Mouse (Mus musculus) MEL (cell line): ENCODE data around the gene Tph1. TPM values are rescaled to one million over a fixed set of nuclear protein-coding genes. Genes with fewer than 3 reads are reported as not detected.

Experiments used
- DNase-seq: peaks from one replicate; pipeline ENCODE4 v3.0.0; 2011; ENCODE audit warnings: low read depth, low spot score
- H3K27ac ChIP-seq: 2 replicates; pipeline ENCODE4 v1.5.1; 2012; ENCODE audit warnings: low read depth, mild to moderate bottlenecking, control low read depth, low read length, moderate library complexity; ENCODE audit not compliant: control insufficient read depth
- H3K27me3 ChIP-seq, 2 experiments: fragments of 150-350 bp in 1 of 2; sonication (generic) in 1 of 2; 2 replicates each; pipeline ENCODE4 v1.6.1; 2012; ENCODE audit warnings: low read length in 2 of 2, mild to moderate bottlenecking in 2 of 2, improper control_type of control experiment in 1 of 2, moderate library complexity in 1 of 2; ENCODE audit not compliant: insufficient read depth in 2 of 2, control insufficient read depth in 1 of 2
- H3K36me3 ChIP-seq, 2 experiments: 2 replicates each; pipeline ENCODE4 v1.6.1; 2012 to 2014; ENCODE audit warnings: low read length in 2 of 2, improper control_type of control experiment in 1 of 2, inconsistent platforms in 1 of 2, mild to moderate bottlenecking in 1 of 2; ENCODE audit not compliant: insufficient read depth in 2 of 2, control insufficient read depth in 1 of 2
- H3K4me1 ChIP-seq, 2 experiments: fragments of 150-350 bp in 1 of 2; sonication (generic) in 1 of 2; 2 replicates each; pipeline ENCODE4 v1.6.1; 2012; ENCODE audit warnings: low read length in 2 of 2, improper control_type of control experiment in 1 of 2, mild to moderate bottlenecking in 1 of 2; ENCODE audit not compliant: insufficient read depth in 2 of 2, control insufficient read depth in 1 of 2
- H3K4me3 ChIP-seq, 2 experiments: fragments of 150-350 bp in 1 of 2; sonication (generic) in 1 of 2; 2 replicates each; pipeline ENCODE4 v1.5.1; 2012; ENCODE audit warnings: low read depth in 2 of 2, low read length in 2 of 2, mild to moderate bottlenecking in 2 of 2, moderate library complexity in 2 of 2, control low read depth in 1 of 2, improper control_type of control experiment in 1 of 2; ENCODE audit not compliant: control insufficient read depth in 1 of 2, insufficient read depth in 1 of 2
- H3K79me2 ChIP-seq: 2 replicates; pipeline ENCODE4 v1.6.1; 2012; ENCODE audit warnings: mild to moderate bottlenecking, low read length, moderate library complexity; ENCODE audit not compliant: control insufficient read depth, poor library complexity, insufficient read depth
- H3K9ac ChIP-seq: 2 replicates; pipeline ENCODE4 v1.6.1; 2012; ENCODE audit warnings: low read depth, mild to moderate bottlenecking, control low read depth, low read length, moderate library complexity; ENCODE audit not compliant: control insufficient read depth, poor library complexity, severe bottlenecking
- H3K9me3 ChIP-seq: fragments of 150-350 bp; sonication (generic); replicated peaks from 2 replicates; pipeline ENCODE4 v1.6.1; 2012; ENCODE audit warnings: mild to moderate bottlenecking, low read length, improper control_type of control experiment, moderate library complexity; ENCODE audit not compliant: insufficient read depth
- CHD1 ChIP-seq: IDR thresholded peaks from 2 replicates; pipeline ENCODE4 v1.6.1; 2012; ENCODE audit warnings: low read depth, mild to moderate bottlenecking, inconsistent platforms, low read length, improper control_type of control experiment
- CTCF ChIP-seq, 3 experiments: IDR thresholded peaks in 2 of 3; conservative IDR thresholded peaks in 1 of 3; 2 replicates each; pipeline ENCODE4 v1.5.1; 2011 to 2012; ENCODE audit warnings: low read length in 3 of 3, low read depth in 2 of 3, mild to moderate bottlenecking in 2 of 3, improper control_type of control experiment in 1 of 3, inconsistent platforms in 1 of 3, mixed read lengths in 1 of 3, moderate library complexity in 1 of 3; ENCODE audit not compliant: control insufficient read depth in 1 of 3, insufficient read depth in 1 of 3, poor library complexity in 1 of 3, severe bottlenecking in 1 of 3
- ETS1 ChIP-seq: IDR thresholded peaks from 2 replicates; pipeline ENCODE4 v1.6.1; 2012; ENCODE audit warnings: low read depth, mild to moderate bottlenecking, inconsistent platforms, low read length, improper control_type of control experiment, moderate library complexity
- GABPA ChIP-seq: IDR thresholded peaks from 2 replicates; pipeline ENCODE4 v1.6.1; 2012; ENCODE audit warnings: low read depth, mild to moderate bottlenecking, inconsistent platforms, low read length, improper control_type of control experiment, moderate library complexity
- GATA1 ChIP-seq: IDR thresholded peaks from 2 replicates; pipeline ENCODE4 v1.6.1; 2011; ENCODE audit warnings: low read depth, low read length, improper control_type of control experiment
- HCFC1 ChIP-seq: IDR thresholded peaks from 2 replicates; pipeline ENCODE4 v1.6.1; 2012; ENCODE audit warnings: low read depth, mild to moderate bottlenecking, inconsistent platforms, low read length, improper control_type of control experiment, moderate library complexity
- JUND ChIP-seq: IDR thresholded peaks from 2 replicates; pipeline ENCODE4 v1.6.1; 2011; ENCODE audit warnings: low read depth, mild to moderate bottlenecking, improper control_type of control experiment, low read length
- MAFK ChIP-seq: IDR thresholded peaks from 2 replicates; pipeline ENCODE4 v1.6.1; 2011; ENCODE audit warnings: low read depth, mild to moderate bottlenecking, low read length, improper control_type of control experiment, borderline replicate concordance
- MAX ChIP-seq: IDR thresholded peaks from 2 replicates; pipeline ENCODE4 v1.6.1; 2011; ENCODE audit warnings: low read length, improper control_type of control experiment
- MAZ ChIP-seq: IDR thresholded peaks from 2 replicates; pipeline ENCODE4 v1.6.1; 2012; ENCODE audit warnings: low read depth, mild to moderate bottlenecking, inconsistent platforms, low read length, improper control_type of control experiment
- MEF2A ChIP-seq: IDR thresholded peaks from 2 replicates; pipeline ENCODE4 v1.6.1; 2014; ENCODE audit warnings: low read depth, mild to moderate bottlenecking, inconsistent platforms, low read length, improper control_type of control experiment; ENCODE audit not compliant: poor library complexity, insufficient replicate concordance, severe bottlenecking; ENCODE audit errors: extremely low read depth
- MXI1 ChIP-seq: IDR thresholded peaks from 2 replicates; pipeline ENCODE4 v1.6.1; 2011; ENCODE audit warnings: mild to moderate bottlenecking, low read depth, low read length, improper control_type of control experiment
- MYB ChIP-seq: IDR thresholded peaks from 2 replicates; pipeline ENCODE4 v1.6.1; 2011; ENCODE audit warnings: mild to moderate bottlenecking, low read depth, low read length, improper control_type of control experiment
- MYC ChIP-seq: IDR thresholded peaks from 2 replicates; pipeline ENCODE4 v1.6.1; 2011; ENCODE audit warnings: low read depth, mild to moderate bottlenecking, low read length, improper control_type of control experiment, moderate library complexity
- NELFE ChIP-seq: IDR thresholded peaks from 2 replicates; pipeline ENCODE4 v1.6.1; 2011; ENCODE audit warnings: low read depth, low read length, improper control_type of control experiment
- POLR2A ChIP-seq, 2 experiments: IDR thresholded peaks; 2 replicates each; pipeline ENCODE4 v1.6.1; 2011 to 2012; ENCODE audit warnings: low read length in 2 of 2, mild to moderate bottlenecking in 2 of 2, control low read depth in 1 of 2, improper control_type of control experiment in 1 of 2, low read depth in 1 of 2, moderate library complexity in 1 of 2; ENCODE audit not compliant: control insufficient read depth in 1 of 2, insufficient read depth in 1 of 2, poor library complexity in 1 of 2
- POLR2AphosphoS2 ChIP-seq: IDR thresholded peaks from 2 replicates; pipeline ENCODE4 v1.6.1; 2011; ENCODE audit warnings: low read length, improper control_type of control experiment
- RAD21 ChIP-seq: IDR thresholded peaks from 2 replicates; pipeline ENCODE4 v1.6.1; 2011; ENCODE audit warnings: mild to moderate bottlenecking, low read depth, low read length, improper control_type of control experiment
- RCOR1 ChIP-seq: IDR thresholded peaks from 2 replicates; pipeline ENCODE4 v1.6.1; 2012; ENCODE audit warnings: low read depth, mild to moderate bottlenecking, inconsistent platforms, low read length, improper control_type of control experiment
- SIN3A ChIP-seq: IDR thresholded peaks from 2 replicates; pipeline ENCODE4 v1.6.1; 2012; ENCODE audit warnings: low read length, improper control_type of control experiment, inconsistent platforms
- SMC3 ChIP-seq: IDR thresholded peaks from 2 replicates; pipeline ENCODE4 v1.6.1; 2011; ENCODE audit warnings: low read depth, low read length, improper control_type of control experiment
- USF1 ChIP-seq: IDR thresholded peaks from 2 replicates; pipeline ENCODE4 v1.6.1; 2014; ENCODE audit warnings: low read depth, mild to moderate bottlenecking, inconsistent platforms, low read length, improper control_type of control experiment, moderate library complexity
- USF2 ChIP-seq, 2 experiments: IDR thresholded peaks; 2 replicates each; pipeline ENCODE4 v1.6.1; 2011 to 2012; ENCODE audit warnings: improper control_type of control experiment in 2 of 2, low read length in 2 of 2, borderline replicate concordance in 1 of 2, inconsistent platforms in 1 of 2, low read depth in 1 of 2, mild to moderate bottlenecking in 1 of 2; ENCODE audit not compliant: insufficient read depth in 1 of 2
- ZC3H11A ChIP-seq: IDR thresholded peaks from 2 replicates; pipeline ENCODE4 v1.6.1; 2012; ENCODE audit warnings: low read depth, mild to moderate bottlenecking, inconsistent platforms, low read length, improper control_type of control experiment
- ZMIZ1 ChIP-seq: IDR thresholded peaks from 2 replicates; pipeline ENCODE4 v1.6.1; 2012; ENCODE audit warnings: low read depth, mild to moderate bottlenecking, inconsistent platforms, low read length, improper control_type of control experiment, moderate library complexity
- polyA plus RNA-seq, 2 experiments: library from polyadenylated mRNA; stranded (reverse) in 1 of 2; unstranded in 1 of 2; fragments of >175 nt in 1 of 2; fragments of >200 nt in 1 of 2; gene quantifications; 2 replicates each; pipeline versions ENCODE4 v1.2.1 to v1.2.4; 2012; ENCODE audit warnings: low replicate concordance in 2 of 2, low read depth in 1 of 2; ENCODE audit not compliant: insufficient read length in 2 of 2, insufficient read depth in 1 of 2, missing spikeins in 1 of 2
- total RNA-seq: library from RNA; depleted of rRNA; stranded (reverse); fragments of 300-350 nt; gene quantifications from 2 replicates; pipeline ENCODE4 v1.2.3, GENCODE M21; 2012

The Tph1 gene
- total and polyA plus RNA-seq, 3 experiments: 0.03 TPM; not detected in 2

DNA sequence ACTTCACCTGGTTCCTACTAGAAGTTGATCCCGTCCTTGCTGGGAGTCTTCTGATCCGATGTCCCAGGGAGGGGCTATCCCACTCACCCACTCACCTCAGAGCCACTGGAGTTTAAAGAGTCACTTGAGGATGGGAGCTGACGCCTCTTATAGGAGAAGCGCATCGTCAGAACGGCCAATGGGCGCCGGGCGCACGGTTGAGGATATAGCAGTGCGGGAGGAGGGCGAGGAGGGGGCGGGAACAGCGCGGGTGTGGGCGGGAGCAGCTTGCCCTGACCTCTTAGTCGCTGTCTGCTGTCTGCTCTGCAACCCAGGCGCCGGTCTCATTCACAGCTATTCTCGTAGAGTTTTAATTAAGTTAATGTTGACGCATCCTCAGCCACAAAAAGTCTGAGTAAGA lies 5.1 kb downstream of the Tph1 start:
- peaks cover 3 to 19% of the 10 kb centered on the region in 2 experiments; a peak in 2 of 4 replicates for H3K4me1 ChIP-seq
- TF ChIP-seq USF1 (no peak), HCFC1 (no peak), GATA1 (no peak), CHD1 (no peak), MAFK (no peak), GABPA (no peak), ZC3H11A (no peak), POLR2AphosphoS2 (no peak), JUND (no peak), POLR2A (IDR thresholded peaks at IDR 0.05; ENCODE audit: control insufficient read depth in 1 of 2, insufficient read depth in 1 of 2, low read depth in 1 of 2, low read length in 2 of 2, poor library complexity in 1 of 2) (no peak), SIN3A (no peak), MYB (no peak), ETS1 (no peak), USF2 (IDR thresholded peaks at IDR 0.05; ENCODE audit: borderline replicate concordance in 1 of 2, insufficient read depth in 1 of 2, low read depth in 1 of 2, low read length in 2 of 2) (no peak), MEF2A (no peak), SMC3 (no peak), MAZ (no peak)
- TF ChIP-seq, all 39 proteins: peak for 0
- Histone ChIP-seq H3K4me3 (no peak overlapping the region), H3K27me3 (no peaks in the 10 kb centered on the region), H3K79me2 (no peaks in the 10 kb centered on the region), H3K9me3 (no peaks in the 10 kb centered on the region), H3K36me3 (peaks cover 0 to 3% of the 10 kb centered on the region in 2 experiments; a peak in 2 of 4 replicates), H3K27ac (no peak overlapping the region), H3K9ac (no peak overlapping the region)
- no peak for DNase-seq

DNA sequence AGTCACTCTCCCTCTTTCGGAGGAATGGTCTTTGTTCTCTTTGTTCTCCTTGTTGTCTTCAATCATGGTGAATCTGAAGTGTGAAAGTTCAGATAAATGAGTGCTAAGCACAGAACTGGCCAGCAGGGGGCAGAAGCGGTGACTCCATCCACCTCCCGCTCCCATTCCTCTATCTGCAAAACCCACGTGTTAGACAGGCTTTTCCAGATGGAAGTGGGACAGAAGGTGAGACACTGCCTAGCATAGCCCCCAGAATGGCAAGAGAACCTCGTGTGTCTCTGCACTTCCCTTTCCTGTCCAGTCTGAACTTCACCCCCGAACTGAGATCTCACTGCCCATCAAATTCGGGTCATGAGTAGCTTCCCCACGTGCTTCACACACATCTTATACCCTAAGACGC lies 7.1 kb downstream of the Tph1 start:
- H3K9ac ChIP-seq: no peak overlapping the region
- peaks cover 0 to 6% of the 10 kb centered on the region in 2 experiments; a peak in 1 of 4 replicates for H3K4me1 ChIP-seq
- H3K79me2 ChIP-seq: no peaks in the 10 kb centered on the region
- H3K27me3 ChIP-seq: no peaks in the 10 kb centered on the region
- peak; percentile 62 for DNase-seq
- TF ChIP-seq MYC (peak; percentile 92), RAD21 (peak; percentile 45), ZMIZ1 (no peak), CTCF (IDR thresholded peaks at IDR 0.05 in 2 of 3, conservative IDR thresholded peaks at IDR 0.05 in 1 of 3; ENCODE audit: control insufficient read depth in 1 of 3, insufficient read depth in 1 of 3, low read depth in 2 of 3, low read length in 3 of 3, poor library complexity in 1 of 3, severe bottlenecking in 1 of 3) (peak; percentile 82 to 93 (median 87)), SMC3 (peak; percentile 78), MXI1 (peak; percentile 71), MAX (peak; percentile 81), RCOR1 (no peak), NELFE (no peak), ZC3H11A (0 out of 2 replicates have a peak, but pooled peaks have one; percentile 28)
- H3K9me3 ChIP-seq: no peaks in the 10 kb centered on the region
- H3K27ac ChIP-seq: no peak overlapping the region
- no peak overlapping the region for H3K4me3 ChIP-seq
- no peaks in the 10 kb centered on the region for H3K36me3 ChIP-seq
